Mouse (Mus musculus) skeletal muscle tissue, postnatal 0 days (tissue): Measurements from ENCODE around the gene Lpcat3. TPM values are rescaled to one million over a fixed set of nuclear protein-coding genes. Genes with fewer than 3 reads are reported as not detected.

Experiments
- microRNA counts: library from miRNA; unstranded; fragments of <30 nt; microRNA quantifications from one replicate; lab custom pipeline; 2015
- microRNA-seq, 2 experiments: library from miRNA; unstranded; fragments of <30 nt; microRNA quantifications; one replicate each; pipeline ENCODE4; 2016
- polyA plus RNA-seq: library from polyadenylated mRNA; unstranded; fragments of >200 nt; fragmentation: Nextera tagmentation; extraction: Ambion mirVana; gene quantifications from 2 replicates; pipeline ENCODE4 v1.2.1, GENCODE M21; 2015

Gene Lpcat3
- polyA plus RNA-seq, result 70.4 and 70.6 TPM in 2 replicates

GRCm38 (mm10) chr6:124662477-124663423, at the start of gene Lpcat3:
Gene Lpcat3, plus strand, starts transcription at chr6:124663027.

GRCm38 (mm10) chr6:124635985-124636384, 26.8 kb upstream of the Lpcat3 start, which contains the start of gene C1s2:
Gene C1s2, minus strand, starts transcription at chr6:124636085.

GRCm38 (mm10) chr6:124711824-124712782, 49.3 kb downstream of the Lpcat3 start, which contains the start of the genes Emg1 and Phb2:
Gene Emg1, minus strand, starts transcription at chr6:124712178.
Gene Phb2, plus strand, starts transcription at chr6:124712336.

GRCm38 (mm10) chr6:124738511-124739023, 75.7 kb downstream of the Lpcat3 start, which contains the start of gene Ptpn6:
Gene Ptpn6, minus strand, starts transcription at chr6:124738714.

GRCm38 (mm10) chr6:124740888-124741761, 78.3 kb downstream of the Lpcat3 start, which contains the start of gene Grcc10:
Gene Grcc10, minus strand, starts transcription at chr6:124741374.

MicroRNA genes within 50 kb of the gene (microRNA counts, 519-probe panel; counts per million panel counts)
- microRNA mmu-miR-141 (lab: Ali Mortazavi, UCI), result 296 counts per million, percentile 58 among the panel's probes with 10 or more counts
- microRNA mmu-miR-200c (lab: Ali Mortazavi, UCI), result 296 counts per million, percentile 58 among the panel's probes with 10 or more counts

Small RNA genes within 50 kb of the gene (microRNA-seq; reads per million reads assigned to microRNA genes)
- gene Mir141 (1.9 to 3.3 reads per million in 2 experiments), gene Mir200c (13.3 to 13.8 reads per million in 2 experiments)

Other genes with a start within 250 kb of the Lpcat3 start
- gene Pex5, start 248.0 kb upstream of the Lpcat3 start, polyA plus RNA-seq, result 26.6 and 28.5 TPM in 2 replicates
- 1.3 and 5.7 TPM in 2 replicates for gene Clstn3, start 198.2 kb upstream of the Lpcat3 start, polyA plus RNA-seq
- 0.90 and 1.4 TPM in 2 replicates for gene C1rl, start 169.9 kb upstream of the Lpcat3 start, polyA plus RNA-seq
- gene C1ra, start 150.6 kb upstream of the Lpcat3 start, polyA plus RNA-seq, result 11.6 and 13.0 TPM in 2 replicates
- gene C1s1, start 120.7 kb upstream of the Lpcat3 start, polyA plus RNA-seq, result 23.2 and 25.6 TPM in 2 replicates
- not detected in 2 replicates for gene C1rb, start 92.7 kb upstream of the Lpcat3 start, polyA plus RNA-seq
- 0.12 TPM in 1 of 2 replicates, not detected in the other for gene C1s2, start 26.9 kb upstream of the Lpcat3 start, polyA plus RNA-seq
- 114 and 121 TPM in 2 replicates for gene Emg1, start 49.2 kb downstream of the Lpcat3 start, polyA plus RNA-seq
- gene Phb2, start 49.3 kb downstream of the Lpcat3 start, polyA plus RNA-seq, result 334 and 346 TPM in 2 replicates
- 6.7 and 11.0 TPM in 2 replicates for gene Ptpn6, start 75.7 kb downstream of the Lpcat3 start, polyA plus RNA-seq
- gene Grcc10, start 78.3 kb downstream of the Lpcat3 start, polyA plus RNA-seq, result 290 and 323 TPM in 2 replicates
- not detected in 2 replicates for gene Gm45234, start 93.0 kb downstream of the Lpcat3 start, polyA plus RNA-seq
- gene Atn1, start 93.5 kb downstream of the Lpcat3 start, polyA plus RNA-seq, result 6.9 TPM in 2 replicates
- 2.5 and 3.6 TPM in 2 replicates for gene Eno2, start 106.6 kb downstream of the Lpcat3 start, polyA plus RNA-seq
- 0.21 TPM in 1 of 2 replicates, not detected in the other for gene Lrrc23, start 116.7 kb downstream of the Lpcat3 start, polyA plus RNA-seq
- gene Spsb2, start 145.6 kb downstream of the Lpcat3 start, polyA plus RNA-seq, result 18.9 and 21.0 TPM in 2 replicates
- 2,607 and 2,784 TPM in 2 replicates for gene Tpi1, start 151.3 kb downstream of the Lpcat3 start, polyA plus RNA-seq
- gene Usp5, start 166.5 kb downstream of the Lpcat3 start, polyA plus RNA-seq, result 54.6 and 59.3 TPM in 2 replicates
- 38.3 and 39.3 TPM in 2 replicates for gene Cdca3, start 166.5 kb downstream of the Lpcat3 start, polyA plus RNA-seq
- gene Gnb3, start 177.2 kb downstream of the Lpcat3 start, polyA plus RNA-seq, result 5.0 and 6.0 TPM in 2 replicates
- 13.6 and 16.0 TPM in 2 replicates for gene P3h3, start 194.7 kb downstream of the Lpcat3 start, polyA plus RNA-seq
- gene Gpr162, start 201.0 kb downstream of the Lpcat3 start, polyA plus RNA-seq, result 0.35 and 0.68 TPM in 2 replicates
- gene Cd4, start 225.2 kb downstream of the Lpcat3 start, polyA plus RNA-seq, result 0.40 and 0.52 TPM in 2 replicates
- gene Lag3, start 248.7 kb downstream of the Lpcat3 start, polyA plus RNA-seq, result 0.87 and 1.0 TPM in 2 replicates